Mouse (Mus musculus) thymus, adult 2 months (tissue): Measurements from ENCODE around the gene Bcl7b. TPM values are rescaled to one million over a fixed set of nuclear protein-coding genes. Genes with fewer than 3 reads are reported as not detected.

Experiments used
- DNase-seq: peaks from one replicate; pipeline ENCODE4 v3.0.0; 2021
- H3K27ac ChIP-seq: fragments of 200-500 bp; 2 replicates; pipeline ENCODE4 v1.5.1; 2012; ENCODE audit warnings: low read length, control low read depth; ENCODE audit not compliant: control insufficient read depth, insufficient read depth
- H3K27me3 ChIP-seq: fragments of 200-500 bp; 2 replicates; pipeline ENCODE4 v1.6.1; 2012; ENCODE audit warnings: mild to moderate bottlenecking, low read length, moderate library complexity, mixed read lengths; ENCODE audit not compliant: control insufficient read depth, insufficient read depth
- H3K36me3 ChIP-seq: fragments of 200-500 bp; 2 replicates; pipeline ENCODE4 v1.6.1; 2012; ENCODE audit warnings: mild to moderate bottlenecking, low read length, moderate library complexity; ENCODE audit not compliant: control insufficient read depth, insufficient read depth
- H3K4me1 ChIP-seq: fragments of 200-500 bp; replicated peaks from 2 replicates; pipeline ENCODE4 v1.6.1; 2012; ENCODE audit warnings: low read length; ENCODE audit not compliant: control insufficient read depth, insufficient read depth
- H3K4me3 ChIP-seq: fragments of 200-500 bp; 2 replicates; pipeline ENCODE4 v1.5.1; 2012; ENCODE audit warnings: mild to moderate bottlenecking, low read length, control low read depth, moderate library complexity; ENCODE audit not compliant: control insufficient read depth, insufficient read depth
- CTCF ChIP-seq: fragments of 200-500 bp; IDR thresholded peaks from 2 replicates; pipeline ENCODE4 v1.5.1; 2012; ENCODE audit warnings: mild to moderate bottlenecking, control low read depth, low read length, moderate library complexity, borderline replicate concordance; ENCODE audit not compliant: control insufficient read depth, poor library complexity, insufficient read depth; ENCODE audit errors: extremely low read depth
- POLR2A ChIP-seq: fragments of 200-500 bp; IDR thresholded peaks from 2 replicates; pipeline ENCODE4 v1.6.1; 2012; ENCODE audit warnings: mild to moderate bottlenecking, low read length, control low read depth, moderate library complexity; ENCODE audit not compliant: control insufficient read depth, poor library complexity, insufficient read depth; ENCODE audit errors: extremely low read depth
- WGBS: fragments of 180-500 bp; shearing (Covaris S2); methylation state at CpG from one replicate; pipeline ENCODE4 v1.1.7; 2018; 5-methylcytosine and 5-hydroxymethylcytosine counted together
- polyA plus RNA-seq: library from polyadenylated mRNA; depleted of rRNA; stranded (reverse); fragments of >200 nt; gene quantifications from 2 replicates; pipeline ENCODE4 v1.2.3, GENCODE M21; 2012

The Bcl7b gene
- polyA plus RNA-seq, 1 experiment, result 67.0 TPM

- Histone ChIP-seq H3K4me3 (peak within 1 kb of the TSS; percentile 88), H3K36me3 (peaks cover 3% of the 10 kb centered on the region), H3K27ac (peak within 1 kb of the TSS; percentile 82), H3K27me3 (no peaks in the 10 kb centered on the region), H3K4me1 (peaks cover 6% of the 10 kb centered on the region)
- under 1% methylated on average over 63 of the region's 63 CpGs for WGBS
- peak; percentile 10; the same call in 1 of the 2 replicates for TF ChIP-seq CTCF
- peak; percentile 58; the same call in 1 of the 2 replicates for TF ChIP-seq POLR2A
- DNase-seq, result peak; percentile 99
Measured at GRCm38 (mm10) chr5:135149053-135149819, 18.8 kb upstream of the Bcl7b start, which contains the start of gene Tbl2. Gene Tbl2 (plus strand): TSS chr5:135149657.

GRCm38 (mm10) chr5:135149820-135150178, 18.3 kb upstream of the Bcl7b start:
- peak overlapping the region; percentile 88 for H3K4me3 ChIP-seq
- no peaks in the 10 kb centered on the region for H3K27me3 ChIP-seq
- no peak for DNase-seq
- under 1% methylated on average over 23 of the region's 23 CpGs for WGBS
- peaks cover 6% of the 10 kb centered on the region for H3K4me1 ChIP-seq
- TF ChIP-seq CTCF (no peak), POLR2A (no peak)
- no peak overlapping the region for H3K27ac ChIP-seq
- peaks cover 8% of the 10 kb centered on the region for H3K36me3 ChIP-seq

GRCm38 (mm10) chr5:135156496-135156895, 11.6 kb upstream of the Bcl7b start:
- no peak for DNase-seq
- Histone ChIP-seq H3K27me3 (no peaks in the 10 kb centered on the region), H3K36me3 (peaks cover 53% of the 10 kb centered on the region), H3K4me3 (no peak overlapping the region), H3K4me1 (no peaks in the 10 kb centered on the region), H3K27ac (no peak overlapping the region)
- WGBS, result 98% methylated on average over 4 of the region's 4 CpGs
- TF ChIP-seq POLR2A, result no peak
- no peak for TF ChIP-seq CTCF

- TF ChIP-seq POLR2A, result no peak
- TF ChIP-seq CTCF, result no peak
- peaks cover 35% of the 10 kb centered on the region for H3K36me3 ChIP-seq
- no peak overlapping the region for H3K27ac ChIP-seq
- H3K27me3 ChIP-seq, result no peaks in the 10 kb centered on the region
- DNase-seq, result no peak
- no peak overlapping the region for H3K4me3 ChIP-seq
- 98% methylated on average over 4 of the region's 4 CpGs for WGBS
- no peaks in the 10 kb centered on the region for H3K4me1 ChIP-seq
Measured at GRCm38 (mm10) chr5:135161221-135161620, 6.9 kb upstream of the Bcl7b start.

GRCm38 (mm10) chr5:135161650-135162049, 6.4 kb upstream of the Bcl7b start:
- Histone ChIP-seq H3K4me3 (no peak overlapping the region), H3K27ac (no peak overlapping the region), H3K27me3 (no peaks in the 10 kb centered on the region), H3K4me1 (no peaks in the 10 kb centered on the region), H3K36me3 (peaks cover 32% of the 10 kb centered on the region)
- 93% methylated on average over 7 of the region's 7 CpGs for WGBS
- no peak for DNase-seq
- TF ChIP-seq POLR2A, result no peak
- TF ChIP-seq CTCF, result no peak

- TF ChIP-seq CTCF, result no peak
- TF ChIP-seq POLR2A, result no peak
- Histone ChIP-seq H3K36me3 (peaks cover 32% of the 10 kb centered on the region), H3K27ac (no peak overlapping the region), H3K4me3 (no peak overlapping the region), H3K4me1 (no peaks in the 10 kb centered on the region), H3K27me3 (no peaks in the 10 kb centered on the region)
- DNase-seq, result no peak
- WGBS, result 97% methylated on average over 8 of the region's 8 CpGs
Measured at GRCm38 (mm10) chr5:135162361-135162760, 5.7 kb upstream of the Bcl7b start.

GRCm38 (mm10) chr5:135162821-135163220, 5.3 kb upstream of the Bcl7b start:
- no peak overlapping the region for H3K27ac ChIP-seq
- DNase-seq, result no peak
- H3K4me1 ChIP-seq, result no peaks in the 10 kb centered on the region
- no peak overlapping the region for H3K4me3 ChIP-seq
- TF ChIP-seq POLR2A, result no peak
- TF ChIP-seq CTCF, result no peak
- peaks cover 30% of the 10 kb centered on the region for H3K36me3 ChIP-seq
- 93% methylated on average over 6 of the region's 6 CpGs for WGBS
- H3K27me3 ChIP-seq, result no peaks in the 10 kb centered on the region
